Mouse (Mus musculus) kidney, adult 2 months (tissue): Measurements from ENCODE around the gene Mob2. TPM values are rescaled to one million over a fixed set of nuclear protein-coding genes. Genes with fewer than 3 reads are reported as not detected.
A peak's percentile ranks its signal among the peaks of the same experiment; 100 is the strongest.

Experiments
- DNase-seq: peaks from one replicate; pipeline ENCODE4 v3.0.0; 2021
- H3K27ac ChIP-seq: fragments of 200-500 bp; 2 replicates; pipeline ENCODE4 v1.5.1; 2012; ENCODE audit warnings: low read depth, low read length, control low read depth, inconsistent platforms; ENCODE audit not compliant: insufficient read depth
- H3K27me3 ChIP-seq: fragments of 200-500 bp; replicated peaks from 2 replicates; pipeline ENCODE4 v1.6.1; 2012; ENCODE audit warnings: mild to moderate bottlenecking, moderate library complexity, low read length, inconsistent platforms; ENCODE audit not compliant: control insufficient read depth, insufficient read depth
- H3K36me3 ChIP-seq: fragments of 200-500 bp; 2 replicates; pipeline ENCODE4 v1.6.1; 2012; ENCODE audit warnings: mild to moderate bottlenecking, moderate library complexity, low read length, inconsistent platforms; ENCODE audit not compliant: control insufficient read depth, insufficient read depth
- H3K4me1 ChIP-seq: fragments of 200-500 bp; 2 replicates; pipeline ENCODE4 v1.6.1; 2011; ENCODE audit warnings: low read length; ENCODE audit not compliant: control insufficient read depth, insufficient read depth
- H3K4me3 ChIP-seq: fragments of 200-500 bp; 2 replicates; pipeline ENCODE4 v1.5.1; 2011; ENCODE audit warnings: mild to moderate bottlenecking, low read depth, low read length, control low read depth; ENCODE audit not compliant: insufficient read depth
- CTCF ChIP-seq: fragments of 200-500 bp; conservative IDR thresholded peaks from 2 replicates; pipeline ENCODE4 v1.5.1; 2011; ENCODE audit warnings: low read depth, mild to moderate bottlenecking, control low read depth, low read length, moderate library complexity, mixed read lengths; ENCODE audit not compliant: insufficient read depth, insufficient read length
- POLR2A ChIP-seq: fragments of 200-500 bp; IDR thresholded peaks from one replicate; pipeline ENCODE4 v1.6.1; 2011; ENCODE audit warnings: low read depth, low read length, control low read depth
- WGBS: fragments of 180-500 bp; shearing (Covaris S2); methylation state at CpG from one replicate; pipeline ENCODE4 v1.1.7; 2018; 5-methylcytosine and 5-hydroxymethylcytosine counted together
- polyA plus RNA-seq: library from polyadenylated mRNA; depleted of rRNA; stranded (reverse); fragments of >200 nt; gene quantifications from 2 replicates; pipeline ENCODE4 v1.2.3, GENCODE M21; 2012

The Mob2 gene
- polyA plus RNA-seq, 1 experiment: 45.3 TPM

- DNase-seq: no peak
- Histone ChIP-seq H3K4me3 (no peak overlapping the region), H3K4me1 (peaks cover 12% of the 10 kb centered on the region; the same call in 1 of the 2 replicates), H3K27me3 (no peaks in the 10 kb centered on the region), H3K36me3 (no peaks in the 10 kb centered on the region), H3K27ac (no peak overlapping the region)
- no peak for TF ChIP-seq POLR2A
- no peak for TF ChIP-seq CTCF
- WGBS: 43% methylated on average over 1 of the region's 1 CpGs
Measured at GRCm38 (mm10) chr7:142045932-142046331, 14.9 kb downstream of the Mob2 start.

- H3K36me3 ChIP-seq: no peaks in the 10 kb centered on the region
- DNase-seq: no peak
- no peak overlapping the region for H3K4me3 ChIP-seq
- TF ChIP-seq CTCF (no peak), POLR2A (no peak)
- H3K4me1 ChIP-seq: peaks cover 12% of the 10 kb centered on the region; the same call in 1 of the 2 replicates
- no peaks in the 10 kb centered on the region for H3K27me3 ChIP-seq
- no peak overlapping the region for H3K27ac ChIP-seq
- WGBS: 38% methylated on average over 2 of the region's 2 CpGs
Measured at GRCm38 (mm10) chr7:142045344-142045743, 15.5 kb downstream of the Mob2 start.

- H3K27ac ChIP-seq: no peak overlapping the region
- DNase-seq: peak; percentile 59
- TF ChIP-seq CTCF (no peak), POLR2A (no peak)
- WGBS: 83% methylated on average over 3 of the region's 3 CpGs
- H3K27me3 ChIP-seq: no peaks in the 10 kb centered on the region
- no peaks in the 10 kb centered on the region for H3K36me3 ChIP-seq
- no peak overlapping the region for H3K4me3 ChIP-seq
- H3K4me1 ChIP-seq: peaks cover 10% of the 10 kb centered on the region
Measured at GRCm38 (mm10) chr7:142040756-142041155, 20.1 kb downstream of the Mob2 start.

- Histone ChIP-seq H3K27ac (no peak overlapping the region), H3K27me3 (no peaks in the 10 kb centered on the region), H3K4me1 (peaks cover 24% of the 10 kb centered on the region), H3K36me3 (no peaks in the 10 kb centered on the region), H3K4me3 (no peak overlapping the region)
- 83% methylated on average over 4 of the region's 4 CpGs for WGBS
- DNase-seq: peak; percentile 70
- TF ChIP-seq CTCF (peak; percentile 89), POLR2A (no peak)
Measured at GRCm38 (mm10) chr7:142037553-142038170, 23.2 kb downstream of the Mob2 start.

GRCm38 (mm10) chr7:142035048-142035811 lies 25.6 kb downstream of the Mob2 start:
- peaks cover 17% of the 10 kb centered on the region for H3K4me1 ChIP-seq
- WGBS: 18% methylated on average over 2 of the region's 2 CpGs
- peak overlapping the region; percentile 53 for H3K27ac ChIP-seq
- H3K36me3 ChIP-seq: no peaks in the 10 kb centered on the region
- TF ChIP-seq POLR2A (no peak), CTCF (no peak)
- peak; percentile 38 for DNase-seq
- H3K27me3 ChIP-seq: no peaks in the 10 kb centered on the region
- no peak overlapping the region for H3K4me3 ChIP-seq

- WGBS: 55% methylated on average over 2 of the region's 2 CpGs
- peak overlapping the region; percentile 66 for H3K27ac ChIP-seq
- DNase-seq: peak; percentile 81
- no peak overlapping the region for H3K4me3 ChIP-seq
- TF ChIP-seq CTCF (no peak), POLR2A (no peak)
- H3K36me3 ChIP-seq: no peaks in the 10 kb centered on the region
- H3K4me1 ChIP-seq: peaks cover 19% of the 10 kb centered on the region
- no peaks in the 10 kb centered on the region for H3K27me3 ChIP-seq
Measured at GRCm38 (mm10) chr7:142034198-142034597, 26.7 kb downstream of the Mob2 start.

- no peak for DNase-seq
- TF ChIP-seq POLR2A (no peak), CTCF (no peak)
Measured at GRCm38 (mm10) chr7:142030073-142030472, 30.8 kb downstream of the Mob2 start.

GRCm38 (mm10) chr7:142025926-142026325 lies 34.9 kb downstream of the Mob2 start:
- Histone ChIP-seq H3K4me1 (peaks cover 14% of the 10 kb centered on the region), H3K27me3 (no peaks in the 10 kb centered on the region), H3K4me3 (peak overlapping the region; percentile 7; the same call in 1 of the 2 replicates), H3K27ac (0 out of 2 replicates have a peak overlapping the region, but pooled peaks have one; percentile 4), H3K36me3 (no peaks in the 10 kb centered on the region)
- no peak for DNase-seq
- 70% methylated on average over 4 of the region's 4 CpGs for WGBS
- TF ChIP-seq CTCF (no peak), POLR2A (no peak)

More at GRCm38 (mm10) chr7:142030073-142030472, 30.8 kb downstream of the Mob2 start:
- Histone ChIP-seq H3K27ac (no peak overlapping the region), H3K27me3 (no peaks in the 10 kb centered on the region), H3K4me1 (peaks cover 16% of the 10 kb centered on the region), H3K36me3 (no peaks in the 10 kb centered on the region), H3K4me3 (no peak overlapping the region)
